Mouse (Mus musculus) kidney, embryonic 16.5 days (tissue): ENCODE results near the gene Crebbp. TPM values are rescaled to one million over a fixed set of nuclear protein-coding genes. Genes with fewer than 3 reads are reported as not detected.

Source experiments
- ATAC-seq: fragments of 200-750 bp; cut with Nextera tagmentation; 2 replicates; pipeline ENCODE4 v1.8.0; 2017; ENCODE audit warnings: moderate TSS enrichment; ENCODE audit not compliant: low FRiP score, low TSS enrichment
- H3K27ac ChIP-seq: fragments of 300-500 bp; sonication (generic); 2 replicates; pipeline ENCODE4 v1.5.1; 2014; ENCODE audit warnings: low read length
- H3K27me3 ChIP-seq: fragments of 300-500 bp; sonication (generic); 2 replicates; pipeline ENCODE4 v1.6.1; 2014; ENCODE audit warnings: low read length, control low read depth, mixed read lengths; ENCODE audit not compliant: insufficient read depth
- H3K36me3 ChIP-seq: fragments of 300-500 bp; sonication (generic); 2 replicates; pipeline ENCODE4 v1.6.1; 2014; ENCODE audit warnings: low read length, control low read depth, mixed read lengths; ENCODE audit not compliant: insufficient read depth
- H3K4me1 ChIP-seq: fragments of 300-500 bp; sonication (generic); 2 replicates; pipeline ENCODE4 v1.6.1; 2014; ENCODE audit warnings: low read length, control low read depth, mixed read lengths; ENCODE audit not compliant: insufficient read depth
- H3K4me2 ChIP-seq: fragments of 300-500 bp; sonication (generic); replicated peaks from 2 replicates; pipeline ENCODE4 v1.6.1; 2014; ENCODE audit warnings: low read depth, low read length
- H3K4me3 ChIP-seq: fragments of 300-500 bp; sonication (generic); 2 replicates; pipeline ENCODE4 v1.5.1; 2014; ENCODE audit warnings: mild to moderate bottlenecking, low read length
- H3K9ac ChIP-seq: fragments of 300-500 bp; sonication (generic); replicated peaks from 2 replicates; pipeline ENCODE4 v1.6.1; 2014; ENCODE audit warnings: low read length
- H3K9me3 ChIP-seq: fragments of 300-500 bp; sonication (generic); 2 replicates; pipeline ENCODE4 v1.6.1; 2016; ENCODE audit warnings: low read length, control low read depth
- WGBS: fragments of 180-500 bp; shearing (Covaris S2); extraction: QIAGEN DNeasy Blood & Tissue Kit; methylation state at CpG from one replicate; pipeline ENCODE4 v1.1.7; 2014; 5-methylcytosine and 5-hydroxymethylcytosine counted together
- polyA plus RNA-seq: library from polyadenylated mRNA; unstranded; fragments of >200 nt; fragmentation: Nextera tagmentation; extraction: Ambion mirVana; gene quantifications from 2 replicates; pipeline ENCODE4 v1.2.1, GENCODE M21; 2015

Gene Crebbp
- polyA plus RNA-seq, 1 experiment from 2014 or later, result 31.2 TPM

- ATAC-seq, result peak; percentile 84
- under 1% methylated on average over 54 of the region's 128 CpGs for WGBS
- H3K4me3 ChIP-seq, result peak overlapping the region; percentile 99
Observed at GRCm38 (mm10) chr16:4212963-4213798, 616 bp downstream of the Crebbp start.

DNA sequence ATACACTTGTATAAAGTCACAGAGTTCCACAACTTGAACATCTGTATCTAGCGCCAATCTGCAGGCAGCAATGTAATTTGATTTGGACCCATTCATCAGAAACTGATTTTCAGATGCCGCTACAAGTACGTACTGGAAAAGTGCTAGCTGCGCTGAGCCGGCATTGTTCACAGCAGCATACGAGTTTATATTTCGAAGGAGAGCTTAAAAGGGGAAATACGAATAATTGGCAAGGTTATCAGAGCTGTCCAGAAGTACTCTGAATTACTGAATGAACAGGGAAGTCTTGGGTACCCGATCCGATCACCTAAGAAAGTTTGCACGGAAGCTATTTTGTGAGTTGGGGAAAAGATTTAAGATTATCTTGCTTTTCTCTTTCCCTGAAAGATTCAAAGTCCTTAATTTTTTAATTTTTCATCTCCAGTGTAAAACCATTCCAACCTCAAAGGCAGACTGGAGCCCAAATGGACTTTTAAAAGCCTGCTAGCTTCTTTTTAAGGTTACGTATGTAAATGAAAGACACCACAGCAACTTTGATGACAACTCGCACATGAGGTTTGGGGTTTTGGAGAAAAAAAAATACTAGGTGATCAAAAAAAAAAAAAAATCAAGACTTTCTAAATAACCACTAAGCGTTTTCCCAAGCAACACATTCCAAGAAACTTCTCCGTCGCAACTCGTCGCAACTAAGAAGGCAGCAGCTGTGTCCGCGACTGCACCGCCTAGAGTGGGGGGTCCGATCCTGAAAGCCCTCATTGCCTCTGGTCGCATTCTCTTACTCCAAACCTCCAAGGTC is 1.4 kb downstream of the Crebbp start:
- no peaks in the 10 kb centered on the region for H3K9me3 ChIP-seq
- peak overlapping the region; percentile 99; the same call in 1 of the 2 replicates for H3K27ac ChIP-seq
- H3K4me3 ChIP-seq, result peak overlapping the region; percentile 99
- H3K4me1 ChIP-seq, result peaks cover 16% of the 10 kb centered on the region
- no peaks in the 10 kb centered on the region for H3K27me3 ChIP-seq
- no peak; the same call in 1 of the 2 replicates for ATAC-seq
- peaks cover 3% of the 10 kb centered on the region; the same call in 1 of the 2 replicates for H3K36me3 ChIP-seq
- H3K9ac ChIP-seq, result peak overlapping the region; percentile 99
- WGBS, result 2% methylated on average over 23 of the region's 23 CpGs
- peak overlapping the region; percentile 86 for H3K4me2 ChIP-seq

More at GRCm38 (mm10) chr16:4212963-4213798, 616 bp downstream of the Crebbp start:
- H3K9ac ChIP-seq, result peak overlapping the region; percentile 99
- no peaks in the 10 kb centered on the region for H3K27me3 ChIP-seq
- H3K4me2 ChIP-seq, result peak overlapping the region; percentile 86
- H3K36me3 ChIP-seq, result peaks cover 3% of the 10 kb centered on the region; the same call in 1 of the 2 replicates
- H3K9me3 ChIP-seq, result no peaks in the 10 kb centered on the region
- H3K4me1 ChIP-seq, result peaks cover 14% of the 10 kb centered on the region
- H3K27ac ChIP-seq, result peak overlapping the region; percentile 99

DNA sequence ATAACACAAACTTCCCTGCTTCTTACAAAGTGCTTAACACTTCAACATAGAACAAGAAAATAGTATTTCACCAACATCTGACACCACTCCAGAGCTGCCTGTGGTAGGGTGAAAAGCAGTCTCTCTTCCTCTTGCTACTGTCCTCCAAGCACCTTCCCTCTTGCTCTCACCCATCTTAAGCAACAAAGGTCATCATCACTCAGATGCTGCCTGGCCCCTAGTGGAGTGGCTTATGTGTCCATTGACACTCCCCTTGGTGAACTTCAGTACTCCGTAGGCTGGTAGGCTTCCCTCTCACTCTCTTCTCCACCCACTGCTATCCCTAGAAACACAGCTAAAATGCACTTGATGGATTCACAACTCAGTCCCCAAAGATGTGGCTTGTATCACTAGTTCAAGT is 3.5 kb downstream of the Crebbp start:
- Histone ChIP-seq H3K4me2 (0 out of 2 replicates have a peak overlapping the region, but pooled peaks have one; percentile 3), H3K9ac (no peak overlapping the region), H3K4me1 (peaks cover 27% of the 10 kb centered on the region), H3K27ac (no peak overlapping the region), H3K27me3 (no peaks in the 10 kb centered on the region), H3K4me3 (no peak overlapping the region), H3K36me3 (peaks cover 3% of the 10 kb centered on the region; the same call in 1 of the 2 replicates), H3K9me3 (no peaks in the 10 kb centered on the region)
- no peak for ATAC-seq
- 68% methylated on average over 1 of the region's 1 CpGs for WGBS

DNA sequence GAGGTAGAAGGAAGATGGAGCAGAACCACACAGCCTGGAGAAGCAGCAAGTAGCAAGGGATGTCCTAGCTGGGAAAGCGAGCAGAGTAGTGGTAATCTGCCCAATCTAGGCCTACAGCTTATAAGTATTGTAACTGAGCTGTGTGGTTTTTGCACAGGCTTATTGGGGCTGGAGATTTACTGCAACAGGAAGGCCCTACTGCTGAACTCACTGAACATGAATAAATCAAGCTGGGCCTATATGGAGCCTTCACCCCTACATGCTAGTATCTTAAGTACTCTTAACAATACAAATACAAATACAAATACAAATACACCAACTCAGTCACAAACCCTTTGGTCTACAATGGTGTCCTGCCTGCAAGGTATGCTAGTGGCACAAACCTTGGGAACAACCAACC is 10.2 kb downstream of the Crebbp start:
- ATAC-seq, result peak; percentile 54; the same call in 1 of the 2 replicates
- H3K9me3 ChIP-seq, result no peaks in the 10 kb centered on the region
- H3K9ac ChIP-seq, result no peak overlapping the region
- peaks cover 1% of the 10 kb centered on the region; the same call in 1 of the 2 replicates for H3K36me3 ChIP-seq
- no peaks in the 10 kb centered on the region for H3K27me3 ChIP-seq
- no peak overlapping the region for H3K4me3 ChIP-seq
- no peak overlapping the region for H3K4me2 ChIP-seq
- 85% methylated on average over 1 of the region's 1 CpGs for WGBS
- H3K4me1 ChIP-seq, result peaks cover 30% of the 10 kb centered on the region
- no peak overlapping the region for H3K27ac ChIP-seq

DNA sequence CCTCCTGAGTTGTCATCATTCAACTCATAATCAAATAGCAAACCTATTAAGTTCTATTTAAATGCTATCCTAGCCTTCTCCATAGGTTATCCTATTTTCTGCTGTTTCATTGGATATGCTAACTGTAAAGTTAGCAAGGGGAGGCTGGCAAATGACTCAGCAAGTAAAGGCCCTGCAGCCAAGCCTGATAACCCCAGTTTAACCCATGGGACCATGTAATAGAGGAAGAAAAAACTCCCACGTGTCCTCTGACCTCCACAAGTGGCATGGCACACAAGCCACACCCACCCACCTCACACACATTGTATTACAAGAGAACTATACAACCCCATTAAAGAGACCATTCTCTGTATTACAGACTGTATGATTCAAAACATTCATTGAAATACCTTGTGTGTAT is 13.8 kb downstream of the Crebbp start:
- Histone ChIP-seq H3K4me1 (peaks cover 17% of the 10 kb centered on the region), H3K36me3 (no peaks in the 10 kb centered on the region), H3K27me3 (no peaks in the 10 kb centered on the region), H3K9ac (no peak overlapping the region), H3K9me3 (no peaks in the 10 kb centered on the region), H3K4me3 (no peak overlapping the region), H3K27ac (no peak overlapping the region), H3K4me2 (no peak overlapping the region)
- ATAC-seq, result no peak
- 33% methylated on average over 1 of the region's 1 CpGs for WGBS

- 53% methylated on average over 2 of the region's 2 CpGs for WGBS
- H3K9me3 ChIP-seq, result no peaks in the 10 kb centered on the region
- no peak overlapping the region for H3K27ac ChIP-seq
- H3K27me3 ChIP-seq, result no peaks in the 10 kb centered on the region
- no peak overlapping the region for H3K4me3 ChIP-seq
- H3K9ac ChIP-seq, result no peak overlapping the region
- no peaks in the 10 kb centered on the region for H3K36me3 ChIP-seq
- no peak overlapping the region for H3K4me2 ChIP-seq
- no peak for ATAC-seq
- H3K4me1 ChIP-seq, result peaks cover 13% of the 10 kb centered on the region
Observed at GRCm38 (mm10) chr16:4199566-4199965, 14.2 kb downstream of the Crebbp start.

GRCm38 (mm10) chr16:4198004-4198403 is 15.8 kb downstream of the Crebbp start:
- no peak for ATAC-seq
- Histone ChIP-seq H3K4me2 (no peak overlapping the region), H3K36me3 (no peaks in the 10 kb centered on the region), H3K27ac (no peak overlapping the region), H3K9me3 (no peaks in the 10 kb centered on the region), H3K27me3 (no peaks in the 10 kb centered on the region), H3K4me3 (no peak overlapping the region), H3K4me1 (peaks cover 7% of the 10 kb centered on the region; the same call in 1 of the 2 replicates), H3K9ac (no peak overlapping the region)
- WGBS, result 92% methylated on average over 4 of the region's 4 CpGs

- no peak overlapping the region for H3K9ac ChIP-seq
- H3K36me3 ChIP-seq, result no peaks in the 10 kb centered on the region
- H3K4me3 ChIP-seq, result no peak overlapping the region
- H3K27me3 ChIP-seq, result no peaks in the 10 kb centered on the region
- 88% methylated on average over 1 of the region's 1 CpGs for WGBS
- H3K27ac ChIP-seq, result no peak overlapping the region
- no peak overlapping the region for H3K4me2 ChIP-seq
- H3K4me1 ChIP-seq, result no peaks in the 10 kb centered on the region; the same call in 1 of the 2 replicates
- ATAC-seq, result no peak
- H3K9me3 ChIP-seq, result no peaks in the 10 kb centered on the region
Observed at GRCm38 (mm10) chr16:4190166-4190565, 23.6 kb downstream of the Crebbp start.

GRCm38 (mm10) chr16:4175134-4175533 is 38.7 kb downstream of the Crebbp start:
- H3K27me3 ChIP-seq, result no peaks in the 10 kb centered on the region
- H3K36me3 ChIP-seq, result peaks cover 28% of the 10 kb centered on the region
- H3K27ac ChIP-seq, result no peak overlapping the region
- H3K4me2 ChIP-seq, result no peak overlapping the region
- H3K4me1 ChIP-seq, result no peaks in the 10 kb centered on the region
- ATAC-seq, result no peak
- H3K4me3 ChIP-seq, result no peak overlapping the region
- H3K9ac ChIP-seq, result no peak overlapping the region
- no peaks in the 10 kb centered on the region for H3K9me3 ChIP-seq
- 94% methylated on average over 3 of the region's 3 CpGs for WGBS
